ENCODE assay signal across 11 mouse cellular contexts in genomic region chr3:84230988-84231387, GRCm38 (mm10). TPM values are rescaled to one million over a fixed set of nuclear protein-coding genes. Genes with fewer than 3 reads are reported as not detected.
DNase-seq lines count a peak whose midpoint lies in the region; ATAC-seq lines count a peak whose summit lies in the region.
"Had no signal": no experiment of that assay in that cellular context is flagged by ENCODE, and none has a peak within 500 bp of the region (broad histone marks: within the 10 kb centered on the region; RNA-seq: fewer than 3 reads in every experiment).

No protein-coding gene starts in this region.

- H3K36me3 ChIP-seq in kidney, embryonic 14.5 days (ENCODE audit: control insufficient read depth, insufficient read depth, low read length), result no peaks in the 10 kb centered on the region
- no peaks in the 10 kb centered on the region; the same call in 1 of the 2 replicates for H3K36me3 ChIP-seq in kidney, embryonic 16.5 days (ENCODE audit: insufficient read depth, low read length)
- H3K36me3 ChIP-seq: G1E had no signal

- no peak overlapping the region for H3K4me2 ChIP-seq in kidney, embryonic 14.5 days (replicated peaks; ENCODE audit: low read depth, low read length)
- H3K4me2 ChIP-seq in kidney, embryonic 16.5 days (replicated peaks; ENCODE audit: low read depth, low read length), result no peak overlapping the region

- H3K9ac ChIP-seq in kidney, embryonic 14.5 days (ENCODE audit: low read depth, low read length), result no peak overlapping the region
- H3K9ac ChIP-seq in kidney, embryonic 16.5 days (replicated peaks; ENCODE audit: low read length), result no peak overlapping the region

- intact Hi-C loops in gastrocnemius, postnatal 14 days (cut with DNase I; ENCODE audit: low total_unique reads), result no loop called here

- H3K9me3 ChIP-seq in kidney, embryonic 14.5 days (ENCODE audit: control insufficient read depth, low read length), result no peaks in the 10 kb centered on the region
- no peaks in the 10 kb centered on the region for H3K9me3 ChIP-seq in kidney, embryonic 16.5 days (ENCODE audit: low read length)
- H3K9me3 ChIP-seq: G1E had no signal

- no peak for ATAC-seq in kidney, embryonic 14.5 days (ENCODE audit: low FRiP score, low TSS enrichment)
- ATAC-seq in kidney, embryonic 16.5 days (ENCODE audit: low FRiP score, low TSS enrichment), result no peak

- peak; percentile 95 for DNase-seq in kidney, adult 11 months
- DNase-seq in adrenal gland, postnatal 14 days, result peak; percentile 81
- peak; percentile 70 to 82 for DNase-seq in lung, postnatal 4 days
- DNase-seq in thymus, postnatal 25 days, result no peak
- DNase-seq in T-cell, adult 2 months (ENCODE audit: low spot score), result no peak
- no peak for DNase-seq in gastrocnemius, postnatal 14 days

- no peak overlapping the region for H3K4me3 ChIP-seq in kidney, embryonic 14.5 days (ENCODE audit: low read length)
- no peak overlapping the region for H3K4me3 ChIP-seq in kidney, embryonic 16.5 days (ENCODE audit: low read length)
- H3K4me3 ChIP-seq: megakaryocyte, embryonic 14.5 days had no signal

- WGBS in kidney, embryonic 14.5 days, result 7% methylated on average over 3 of the region's 3 CpGs
- 37% methylated on average over 3 of the region's 3 CpGs for WGBS in kidney, embryonic 16.5 days

- no peak overlapping the region for H3K27ac ChIP-seq in kidney, embryonic 14.5 days (ENCODE audit: low read depth, low read length)
- H3K27ac ChIP-seq in kidney, embryonic 16.5 days (ENCODE audit: low read length), result 0 out of 2 replicates have a peak overlapping the region, but pooled peaks have one; percentile 7

- H3K4me1 ChIP-seq in kidney, embryonic 14.5 days (ENCODE audit: control insufficient read depth, insufficient read depth, low read length), result peaks cover 5% of the 10 kb centered on the region; the same call in 1 of the 2 replicates
- H3K4me1 ChIP-seq in kidney, embryonic 16.5 days (ENCODE audit: insufficient read depth, low read length), result peaks cover 24% of the 10 kb centered on the region

- H3K27me3 ChIP-seq in kidney, embryonic 14.5 days (ENCODE audit: control insufficient read depth, insufficient read depth, low read length), result no peaks in the 10 kb centered on the region
- H3K27me3 ChIP-seq in kidney, embryonic 16.5 days (ENCODE audit: insufficient read depth, low read length), result no peaks in the 10 kb centered on the region

RNA-seq across cellular contexts. Expression of gene Gm6525, which starts 57.1 kb away (rescaled TPM):
- polyA plus RNA-seq in kidney, embryonic 14.5 days (2014; fragmentation: Nextera tagmentation; extraction: Ambion mirVana), result 0.44 and 1.1 TPM in 2 replicates
- total RNA-seq in adrenal gland, postnatal 14 days (2021), result 0.33 TPM in 1 of 2 replicates, not detected in the other
- 0.77 and 0.80 TPM in 2 replicates for polyA plus RNA-seq in kidney, embryonic 16.5 days (2015; fragmentation: Nextera tagmentation; extraction: Ambion mirVana)
- not detected for total RNA-seq in gastrocnemius, postnatal 14 days (2021)
- polyA plus RNA-seq: G1E; gonadal fat pad, adult 2 months had no signal

Comparison
In these comparisons a context has a peak if more than half of its experiments do, and no peak if none do; other contexts are left out.
1. DNase-seq: peak in kidney, adult 11 months (single experiment), adrenal gland, postnatal 14 days (single experiment) and lung, postnatal 4 days (2 of 2); none in thymus, postnatal 25 days (single experiment), T-cell, adult 2 months (single experiment) and gastrocnemius, postnatal 14 days (single experiment).